Mouse (Mus musculus): ENCODE measurements around the gene Ugt1a2. TPM values are rescaled to one million over a fixed set of nuclear protein-coding genes. Genes with fewer than 3 reads are reported as not detected.

Gene Ugt1a2
- total RNA-seq, 1 experiment: not detected

DNA sequence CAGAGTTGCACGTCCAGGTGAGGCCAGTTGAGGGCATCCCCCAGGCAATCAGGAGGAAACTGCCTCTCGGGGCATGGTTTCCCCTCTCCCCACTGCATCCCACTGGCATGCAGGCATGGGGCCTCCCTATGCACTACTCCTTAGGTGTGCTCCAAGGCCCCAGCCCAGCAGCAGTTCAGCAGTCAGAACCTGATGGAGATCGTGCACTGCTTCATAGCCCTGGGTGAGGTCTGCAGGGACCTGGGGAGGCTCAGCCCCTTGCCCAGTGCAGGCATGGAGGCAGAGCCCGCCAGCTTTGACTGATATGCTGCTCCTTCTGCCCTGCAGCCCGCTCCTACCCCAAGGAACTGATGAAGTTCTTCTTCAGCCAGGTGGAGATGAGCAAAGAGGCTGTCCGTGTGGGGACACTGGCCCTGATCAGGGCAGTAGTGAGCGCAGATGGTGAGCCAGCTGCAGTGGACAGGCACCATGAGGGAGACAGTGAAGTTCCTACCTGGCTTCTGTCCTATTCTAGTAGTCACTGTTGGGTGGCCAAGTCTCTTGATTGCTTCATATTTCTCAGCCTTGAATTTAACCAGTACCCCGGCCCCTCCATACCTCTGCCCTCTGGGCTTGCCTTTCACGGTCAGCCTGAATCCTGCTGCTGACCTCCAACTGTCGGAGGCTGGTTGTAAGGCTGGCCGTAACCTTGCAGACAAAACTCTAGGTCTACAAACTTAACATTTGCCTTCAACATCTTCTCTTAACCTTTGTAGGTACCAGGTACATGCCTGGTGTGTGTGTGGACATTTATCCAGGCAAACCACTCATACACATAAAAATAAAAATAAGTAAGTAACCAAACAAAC lies 34.9 kb downstream of the Ugt1a2 start:
- TF ChIP-seq MAFK (IDR thresholded peaks at IDR 0.05; ENCODE audit: insufficient read depth, low read depth, low read length) (no peak), ZNF384 (IDR thresholded peaks at IDR 0.05; ENCODE audit: low read depth, low read length) (no peak), ZC3H11A (IDR thresholded peaks at IDR 0.05; ENCODE audit: borderline replicate concordance, low read depth, low read length) (no peak), CHD2 (IDR thresholded peaks at IDR 0.05; ENCODE audit: low read depth, low read length) (no peak), HCFC1 (IDR thresholded peaks at IDR 0.05; ENCODE audit: borderline replicate concordance, insufficient read depth, low read length) (no peak)

DNA sequence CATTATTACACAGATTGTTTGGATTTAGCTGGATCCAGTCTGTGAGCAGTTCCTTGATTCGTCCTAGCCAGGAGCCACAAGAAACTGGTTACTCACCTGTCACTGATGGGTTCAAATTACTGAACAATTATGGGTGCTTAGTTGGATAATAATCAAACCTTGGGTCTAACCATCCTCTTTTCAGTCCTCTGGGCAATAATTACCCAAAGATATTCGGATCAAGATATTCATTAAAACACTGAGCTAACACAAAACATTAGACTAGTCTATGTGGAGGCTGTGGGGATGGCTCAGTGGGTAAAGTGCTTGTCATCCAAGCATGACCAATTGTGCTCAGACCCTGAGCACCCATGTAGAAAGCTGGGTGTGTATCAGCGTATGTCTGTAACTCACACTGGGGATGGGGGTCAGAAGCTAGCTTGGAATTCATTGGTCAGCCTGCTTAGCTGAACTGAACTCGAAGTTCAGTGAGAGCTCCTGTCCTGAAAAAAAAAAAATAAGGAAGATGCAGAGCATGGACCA lies 35.6 kb downstream of the Ugt1a2 start:
- in situ Hi-C loops (cut with MboI; ENCODE audit: low sequenced_read_pairs in 2 of 2, unreplicated experiment in 2 of 2): no loop called here
- Histone ChIP-seq H3K36me3 (ENCODE audit: control insufficient read depth, insufficient read depth, low read length, poor library complexity, severe bottlenecking) (no peaks in the 10 kb centered on the region), H3K4me3 (ENCODE audit: insufficient read depth in 1 of 2, low read depth in 1 of 2, low read length in 2 of 2, poor library complexity in 1 of 2, severe bottlenecking in 1 of 2) (no peak overlapping the region), H3K9ac (ENCODE audit: insufficient read depth, low read depth, low read length, poor library complexity, severe bottlenecking) (no peak overlapping the region), H3K4me1 (ENCODE audit: control insufficient read depth in 2 of 2, insufficient read depth in 2 of 2, low read length in 2 of 2, poor library complexity in 1 of 2) (no peaks in the 10 kb centered on the region), H3K9me3 (ENCODE audit: control insufficient read depth, insufficient read depth, low read depth, low read length) (no peaks in the 10 kb centered on the region), H3K27ac (ENCODE audit: insufficient read depth, low read depth, low read length, poor library complexity, severe bottlenecking) (no peak overlapping the region)
- TF ChIP-seq CHD2 (IDR thresholded peaks at IDR 0.05; ENCODE audit: low read depth, low read length): no peak
- no peak for TF ChIP-seq MAFK (IDR thresholded peaks at IDR 0.05; ENCODE audit: insufficient read depth, low read depth, low read length)
- no peak for DNase-seq (ENCODE audit: low read depth, low spot score)

More for the DNA sequence above, 34.9 kb downstream of the Ugt1a2 start:
- no peak for DNase-seq (ENCODE audit: low read depth, low spot score)
- H3K4me1 ChIP-seq (ENCODE audit: control insufficient read depth in 2 of 2, insufficient read depth in 2 of 2, low read length in 2 of 2, poor library complexity in 1 of 2): no peaks in the 10 kb centered on the region
- no peaks in the 10 kb centered on the region for H3K9me3 ChIP-seq (ENCODE audit: control insufficient read depth, insufficient read depth, low read depth, low read length)
- H3K27ac ChIP-seq (ENCODE audit: insufficient read depth, low read depth, low read length, poor library complexity, severe bottlenecking): no peak overlapping the region; the same call in 1 of the 2 replicates
- no peak overlapping the region for H3K4me3 ChIP-seq (ENCODE audit: insufficient read depth in 1 of 2, low read depth in 1 of 2, low read length in 2 of 2, poor library complexity in 1 of 2, severe bottlenecking in 1 of 2)
- H3K9ac ChIP-seq (ENCODE audit: insufficient read depth, low read depth, low read length, poor library complexity, severe bottlenecking): no peak overlapping the region
- H3K36me3 ChIP-seq (ENCODE audit: control insufficient read depth, insufficient read depth, low read length, poor library complexity, severe bottlenecking): no peaks in the 10 kb centered on the region
- in situ Hi-C loops (cut with MboI; ENCODE audit: low sequenced_read_pairs in 2 of 2, unreplicated experiment in 2 of 2): no loop called here

DNA sequence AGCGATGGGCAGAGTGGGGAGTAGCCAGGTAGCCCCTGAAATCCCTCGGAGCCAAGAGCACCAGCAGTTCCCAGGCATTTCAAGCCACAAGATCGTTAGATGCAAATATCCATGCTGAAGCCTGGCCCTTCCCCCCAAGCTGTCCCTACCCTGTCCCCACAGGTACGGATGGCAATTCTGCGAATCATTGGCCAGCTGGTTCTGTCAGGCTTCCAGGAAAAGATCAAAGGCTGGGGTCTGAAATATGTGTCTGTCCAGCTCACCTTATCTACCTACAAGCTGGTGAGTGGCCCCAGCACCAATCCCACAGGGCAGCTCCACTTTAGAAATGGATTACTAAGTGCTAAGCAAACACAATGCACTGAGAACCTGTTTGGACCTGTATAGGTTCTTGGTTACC lies 36.9 kb downstream of the Ugt1a2 start:
- H3K36me3 ChIP-seq (ENCODE audit: control insufficient read depth, insufficient read depth, low read length, poor library complexity, severe bottlenecking): no peaks in the 10 kb centered on the region
- H3K4me1 ChIP-seq (ENCODE audit: control insufficient read depth in 2 of 2, insufficient read depth in 2 of 2, low read length in 2 of 2, poor library complexity in 1 of 2): no peaks in the 10 kb centered on the region
- no peak for DNase-seq (ENCODE audit: low read depth, low spot score)
- no peaks in the 10 kb centered on the region for H3K9me3 ChIP-seq (ENCODE audit: control insufficient read depth, insufficient read depth, low read depth, low read length)
- H3K27ac ChIP-seq (ENCODE audit: insufficient read depth, low read depth, low read length, poor library complexity, severe bottlenecking): no peak overlapping the region
- TF ChIP-seq ZNF384 (IDR thresholded peaks at IDR 0.05; ENCODE audit: low read depth, low read length): no peak
- TF ChIP-seq HCFC1 (IDR thresholded peaks at IDR 0.05; ENCODE audit: borderline replicate concordance, insufficient read depth, low read length): no peak
- TF ChIP-seq ZC3H11A (IDR thresholded peaks at IDR 0.05; ENCODE audit: borderline replicate concordance, low read depth, low read length): no peak
- no peak for TF ChIP-seq CHD2 (IDR thresholded peaks at IDR 0.05; ENCODE audit: low read depth, low read length)
- no peak for TF ChIP-seq MAFK (IDR thresholded peaks at IDR 0.05; ENCODE audit: insufficient read depth, low read depth, low read length)
- H3K9ac ChIP-seq (ENCODE audit: insufficient read depth, low read depth, low read length, poor library complexity, severe bottlenecking): no peak overlapping the region
- in situ Hi-C loops (cut with MboI; ENCODE audit: low sequenced_read_pairs in 2 of 2, unreplicated experiment in 2 of 2): no loop called here
- H3K4me3 ChIP-seq (ENCODE audit: insufficient read depth in 1 of 2, low read depth in 1 of 2, low read length in 2 of 2, poor library complexity in 1 of 2, severe bottlenecking in 1 of 2): no peak overlapping the region

GRCm38 (mm10) chr1:88238771-88239170 lies 38.4 kb downstream of the Ugt1a2 start:
- in situ Hi-C loops (cut with MboI; ENCODE audit: low sequenced_read_pairs in 2 of 2, unreplicated experiment in 2 of 2): no loop called here
- TF ChIP-seq CHD2 (IDR thresholded peaks at IDR 0.05; ENCODE audit: low read depth, low read length) (no peak), ZNF384 (IDR thresholded peaks at IDR 0.05; ENCODE audit: low read depth, low read length) (no peak), HCFC1 (IDR thresholded peaks at IDR 0.05; ENCODE audit: borderline replicate concordance, insufficient read depth, low read length) (no peak)
- Histone ChIP-seq H3K4me3 (ENCODE audit: insufficient read depth in 1 of 2, low read depth in 1 of 2, low read length in 2 of 2, poor library complexity in 1 of 2, severe bottlenecking in 1 of 2) (no peak overlapping the region), H3K27ac (ENCODE audit: insufficient read depth, low read depth, low read length, poor library complexity, severe bottlenecking) (no peak overlapping the region), H3K36me3 (ENCODE audit: control insufficient read depth, insufficient read depth, low read length, poor library complexity, severe bottlenecking) (no peaks in the 10 kb centered on the region), H3K9me3 (ENCODE audit: control insufficient read depth, insufficient read depth, low read depth, low read length) (no peaks in the 10 kb centered on the region), H3K9ac (ENCODE audit: insufficient read depth, low read depth, low read length, poor library complexity, severe bottlenecking) (no peak overlapping the region), H3K4me1 (ENCODE audit: control insufficient read depth in 2 of 2, insufficient read depth in 2 of 2, low read length in 2 of 2, poor library complexity in 1 of 2) (no peaks in the 10 kb centered on the region)
- DNase-seq (ENCODE audit: low read depth, low spot score): no peak

All from ES-E14 (cell line).